Mouse (Mus musculus) heart, adult 11 months (tissue): Measurements from ENCODE around the gene Zswim3.
A peak's percentile ranks its signal among the peaks of the same experiment; 100 is the strongest.

ENCODE experiments used
- DNase-seq: peaks from one replicate; pipeline ENCODE4 v3.0.0; 2022

Zswim3 gene

GRCm38 (mm10) chr2:164857101-164857821, 52.4 kb downstream of the Zswim3 start, which contains the start of gene Pltp:
Gene Pltp (minus strand): TSS chr2:164857711.
- DNase-seq, result peak; percentile 99

- peak; percentile 92 for DNase-seq
Observed at GRCm38 (mm10) chr2:164857842-164858553, 53.1 kb downstream of the Zswim3 start.

GRCm38 (mm10) chr2:164859155-164859554, 54.3 kb downstream of the Zswim3 start:
- DNase-seq, result peak; percentile 85

GRCm38 (mm10) chr2:164859640-164860432, 54.9 kb downstream of the Zswim3 start:
- no peak for DNase-seq

- DNase-seq, result peak; percentile 89
Observed at GRCm38 (mm10) chr2:164861094-164861493, 56.2 kb downstream of the Zswim3 start.

GRCm38 (mm10) chr2:164862179-164862861, 57.4 kb downstream of the Zswim3 start:
- DNase-seq, result peak; percentile 98

GRCm38 (mm10) chr2:164863411-164863810, 58.5 kb downstream of the Zswim3 start:
- peak; percentile 88 for DNase-seq

- DNase-seq, result peak; percentile 84
Observed at GRCm38 (mm10) chr2:164864593-164864992, 59.7 kb downstream of the Zswim3 start.

GRCm38 (mm10) chr2:164866741-164867551, 62.0 kb downstream of the Zswim3 start:
- DNase-seq, result peak; percentile 99

- no peak for DNase-seq
Observed at GRCm38 (mm10) chr2:164867566-164867965, 62.7 kb downstream of the Zswim3 start.

GRCm38 (mm10) chr2:164868491-164868890, 63.6 kb downstream of the Zswim3 start:
- peak; percentile 94 for DNase-seq
